Mouse (Mus musculus) stomach, postnatal 0 days (tissue): ENCODE measurements around the gene Il4ra.

Source experiments
- CTCF ChIP-seq: IDR thresholded peaks from 2 replicates; pipeline ENCODE4 v1.5.1; 2016; ENCODE audit warnings: antibody characterized with exemption, low read depth, mild to moderate bottlenecking, moderate library complexity
- EP300 ChIP-seq: optimal IDR thresholded peaks from 2 replicates; pipeline ENCODE3; 2016; ENCODE audit warnings: antibody characterized with exemption

DNA sequence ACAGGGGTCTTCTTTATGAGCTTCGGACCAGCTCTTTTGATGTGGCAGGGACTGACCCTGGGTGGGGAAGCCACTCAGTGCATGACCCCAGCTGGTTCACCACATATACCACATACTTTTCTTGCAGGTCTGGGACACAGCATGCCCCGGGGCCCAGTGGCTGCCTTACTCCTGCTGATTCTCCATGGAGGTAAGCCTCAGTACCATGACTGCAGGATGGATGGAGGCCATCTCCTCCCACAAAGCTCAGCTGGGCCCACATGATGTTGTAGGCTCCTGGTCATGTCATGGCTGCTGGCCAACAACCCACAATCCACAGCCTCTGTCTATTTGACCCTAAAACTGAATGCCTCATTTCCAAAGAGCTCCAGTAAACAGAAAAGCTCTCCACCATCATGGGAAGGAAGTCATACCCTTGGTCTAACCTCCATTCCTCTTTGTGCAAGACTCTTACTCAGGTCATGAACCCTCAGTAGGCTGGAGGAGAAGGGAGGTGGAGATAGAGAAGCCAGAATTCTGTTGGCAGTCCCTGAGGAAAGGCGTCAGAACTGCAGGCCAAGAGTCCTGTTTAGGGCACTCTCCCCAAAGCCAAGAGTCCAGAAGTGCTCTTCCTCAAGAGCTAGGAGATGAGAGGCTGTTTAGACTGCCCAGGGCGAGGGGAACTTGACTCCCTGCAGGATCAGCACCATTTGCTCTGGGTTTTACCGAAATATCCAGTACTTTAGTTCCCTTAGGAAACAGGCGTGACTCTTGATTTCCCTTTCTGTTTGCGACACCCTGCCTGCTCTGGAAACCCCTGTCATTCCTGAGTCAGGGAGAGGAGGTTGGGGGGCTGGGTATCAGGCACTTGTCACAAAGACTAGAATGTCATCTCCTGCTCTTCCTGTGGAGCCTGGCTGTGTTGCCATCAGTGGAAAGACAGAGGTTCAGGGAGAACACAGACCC, 71.1 kb downstream of the Il4ra start:
- TF ChIP-seq CTCF (no peak), EP300 (no peak)
